Comparison of ENCODE assay signal across 17 mouse cellular contexts in the genomic region with DNA sequence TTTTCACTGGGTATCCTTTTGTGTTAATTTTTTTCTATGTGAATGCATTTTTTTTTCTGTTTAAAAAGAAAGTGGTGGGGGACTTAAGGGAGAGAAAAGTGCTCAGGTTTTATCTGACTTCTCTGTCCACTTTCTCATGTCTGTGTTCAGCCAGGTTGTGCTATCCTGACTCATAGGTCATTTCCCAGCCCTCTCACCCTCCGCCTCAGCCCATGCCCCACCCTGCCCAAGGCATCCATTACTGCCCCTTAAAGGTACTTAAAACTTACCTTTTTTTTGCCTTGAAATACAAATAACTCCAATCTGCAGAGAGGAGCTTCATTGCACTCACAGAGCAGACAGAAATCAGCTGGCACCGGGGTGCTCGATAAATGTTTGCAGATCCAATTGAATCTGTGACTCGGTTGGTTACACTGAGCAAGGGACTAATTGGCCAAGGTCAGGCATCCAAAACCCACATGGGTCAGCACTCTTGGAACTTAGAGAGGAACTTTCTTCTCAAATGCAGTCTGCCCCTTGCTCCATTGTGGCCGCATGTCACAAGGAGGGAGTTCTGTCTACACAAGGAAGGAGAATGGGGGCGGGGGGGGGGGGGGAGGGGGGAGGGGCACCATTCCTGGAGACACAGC. TPM values are rescaled to one million over a fixed set of nuclear protein-coding genes. Genes with fewer than 3 reads are reported as not detected.
A peak's percentile ranks its signal among the peaks of the same experiment; 100 is the strongest.
DNase-seq lines count a peak whose midpoint lies in the region; ATAC-seq and TF ChIP-seq lines count a peak whose summit lies in the region.
"Had no signal": no experiment of that assay in that cellular context is flagged by ENCODE, and none has a peak within 500 bp of the region (broad histone marks: within the 10 kb centered on the region; RNA-seq: fewer than 3 reads in every experiment).

No protein-coding gene starts in this region.

- peak overlapping the region; percentile 69 for H3K27ac ChIP-seq in heart, embryonic 13.5 days (replicated peaks)
- no peak overlapping the region for H3K27ac ChIP-seq in lung, embryonic 15.5 days
- no peak overlapping the region for H3K27ac ChIP-seq in stomach, embryonic 16.5 days (ENCODE audit: low read length)
- no peak overlapping the region for H3K27ac ChIP-seq in stomach, postnatal 0 days (replicated peaks)
- H3K27ac ChIP-seq: embryonic facial prominence, embryonic 10.5 days; hindbrain, embryonic 13.5 days; kidney, embryonic 15.5 days; limb, embryonic 13.5 days; liver, embryonic 13.5 days had no signal

- H3K4me3 ChIP-seq in heart, embryonic 13.5 days = peak overlapping the region; percentile 11; the same call in 1 of the 2 replicates
- no peak overlapping the region for H3K4me3 ChIP-seq in lung, embryonic 15.5 days
- no peak overlapping the region for H3K4me3 ChIP-seq in stomach, embryonic 16.5 days (replicated peaks; ENCODE audit: low read length)
- H3K4me3 ChIP-seq in stomach, postnatal 0 days (ENCODE audit: low read depth, low read length) = no peak overlapping the region
- H3K4me3 ChIP-seq: embryonic facial prominence, embryonic 10.5 days; hindbrain, embryonic 13.5 days; kidney, embryonic 15.5 days; limb, embryonic 13.5 days; liver, embryonic 13.5 days had no signal

- no peaks in the 10 kb centered on the region for H3K9me3 ChIP-seq in heart, embryonic 13.5 days
- H3K9me3 ChIP-seq in lung, embryonic 15.5 days = no peaks in the 10 kb centered on the region
- H3K9me3 ChIP-seq in stomach, embryonic 16.5 days (replicated peaks; ENCODE audit: control insufficient read depth, low read length) = no peaks in the 10 kb centered on the region
- no peaks in the 10 kb centered on the region for H3K9me3 ChIP-seq in stomach, postnatal 0 days (ENCODE audit: control insufficient read depth, low read length)
- H3K9me3 ChIP-seq: embryonic facial prominence, embryonic 10.5 days; hindbrain, embryonic 13.5 days; kidney, embryonic 15.5 days; limb, embryonic 13.5 days; liver, embryonic 13.5 days had no signal

- peak overlapping the region; percentile 50 for H3K4me2 ChIP-seq in heart, embryonic 13.5 days
- H3K4me2 ChIP-seq in lung, embryonic 15.5 days = peak overlapping the region; percentile 22; the same call in 1 of the 2 replicates
- H3K4me2 ChIP-seq in stomach, embryonic 16.5 days (ENCODE audit: low read depth, low read length) = 0 out of 2 replicates have a peak overlapping the region, but pooled peaks have one; percentile 10
- no peak overlapping the region for H3K4me2 ChIP-seq in stomach, postnatal 0 days (replicated peaks; ENCODE audit: low read depth)
- H3K4me2 ChIP-seq: hindbrain, embryonic 13.5 days; kidney, embryonic 15.5 days; limb, embryonic 13.5 days; liver, embryonic 13.5 days; lung, embryonic 14.5 days had no signal

- H3K4me1 ChIP-seq in heart, embryonic 13.5 days = peaks cover 32% of the 10 kb centered on the region
- H3K4me1 ChIP-seq in lung, embryonic 15.5 days = peaks cover 15% of the 10 kb centered on the region
- H3K4me1 ChIP-seq in stomach, embryonic 16.5 days (ENCODE audit: control insufficient read depth, insufficient read depth, low read length) = peaks cover 15% of the 10 kb centered on the region
- H3K4me1 ChIP-seq in stomach, postnatal 0 days (replicated peaks; ENCODE audit: control insufficient read depth, insufficient read depth) = no peaks in the 10 kb centered on the region; the same call in 1 of the 2 replicates
- H3K4me1 ChIP-seq: limb, embryonic 13.5 days had no signal

- no peaks in the 10 kb centered on the region for H3K36me3 ChIP-seq in heart, embryonic 13.5 days
- H3K36me3 ChIP-seq in lung, embryonic 15.5 days = no peaks in the 10 kb centered on the region
- no peaks in the 10 kb centered on the region for H3K36me3 ChIP-seq in stomach, embryonic 16.5 days (ENCODE audit: control insufficient read depth, insufficient read depth, low read length)
- no peaks in the 10 kb centered on the region for H3K36me3 ChIP-seq in stomach, postnatal 0 days (ENCODE audit: control insufficient read depth, insufficient read depth, low read length)
- H3K36me3 ChIP-seq: embryonic facial prominence, embryonic 10.5 days; hindbrain, embryonic 13.5 days; kidney, embryonic 15.5 days; limb, embryonic 13.5 days; liver, embryonic 13.5 days had no signal

- WGBS in heart, embryonic 13.5 days = 55% methylated on average over 4 of the region's 6 CpGs
- WGBS in lung, embryonic 15.5 days = 33% methylated on average over 5 of the region's 6 CpGs
- WGBS in stomach, embryonic 16.5 days = 38% methylated on average over 5 of the region's 6 CpGs
- WGBS in stomach, postnatal 0 days = 39% methylated on average over 4 of the region's 6 CpGs

- TF ChIP-seq CTCF in stomach, postnatal 0 days (IDR thresholded peaks at IDR 0.05; ENCODE audit: low read depth) = no peak

- peak overlapping the region; percentile 63 for H3K9ac ChIP-seq in heart, embryonic 13.5 days
- H3K9ac ChIP-seq in lung, embryonic 15.5 days = no peak overlapping the region
- H3K9ac ChIP-seq in stomach, embryonic 16.5 days (ENCODE audit: low read length) = no peak overlapping the region
- no peak overlapping the region for H3K9ac ChIP-seq in stomach, postnatal 0 days (ENCODE audit: low read length)
- H3K9ac ChIP-seq: hindbrain, embryonic 13.5 days; kidney, embryonic 15.5 days; limb, embryonic 13.5 days; liver, embryonic 13.5 days; lung, embryonic 14.5 days had no signal

- TF ChIP-seq EP300 in stomach, postnatal 0 days (optimal IDR thresholded peaks at IDR 0.05) = no peak

- peaks cover 8% of the 10 kb centered on the region for H3K27me3 ChIP-seq in heart, embryonic 13.5 days (replicated peaks)
- no peaks in the 10 kb centered on the region for H3K27me3 ChIP-seq in lung, embryonic 15.5 days
- no peaks in the 10 kb centered on the region for H3K27me3 ChIP-seq in stomach, embryonic 16.5 days (ENCODE audit: control insufficient read depth, insufficient read depth, low read length)
- no peaks in the 10 kb centered on the region for H3K27me3 ChIP-seq in stomach, postnatal 0 days (ENCODE audit: control insufficient read depth, insufficient read depth, low read length)
- H3K27me3 ChIP-seq: kidney, embryonic 15.5 days; limb, embryonic 13.5 days had no signal

- peak; percentile 37 to 41 for DNase-seq in adrenal gland, postnatal 36 days
- no peak for DNase-seq in adrenal gland, postnatal 25 days
- DNase-seq in heart, postnatal 14 days = no peak
- DNase-seq in lung, postnatal 10 days = no peak
- DNase-seq in stomach, postnatal 0 days (ENCODE audit: low spot score) = no peak
- DNase-seq: cerebellum, adult 11-12 months; kidney, adult 11 months; liver, embryonic 13.5 days; thymus, postnatal 14 days had no signal

- intact Hi-C loops in heart, postnatal 14 days (cut with DNase I) = no loop called here

- ATAC-seq in heart, embryonic 13.5 days (ENCODE audit: extremely low read depth, insufficient number of reproducible peaks, low FRiP score, low TSS enrichment) = no peak
- ATAC-seq in lung, embryonic 15.5 days (ENCODE audit: borderline replicate concordance, extremely low read depth, low FRiP score, low TSS enrichment) = peak; percentile 52
- no peak for ATAC-seq in stomach, embryonic 16.5 days (ENCODE audit: insufficient read depth, low FRiP score)
- ATAC-seq in stomach, postnatal 0 days (ENCODE audit: low FRiP score, low TSS enrichment) = no peak

RNA-seq across cellular contexts. Expression of a gene that starts 27.0 kb away (rescaled TPM):
- 10 to 100 TPM; 37.3 to 53.0 TPM for total RNA-seq in adrenal gland, postnatal 36 days (2021)
- total RNA-seq in adrenal gland, postnatal 25 days (2021) = 37.8 and 42.2 TPM in 2 replicates
- 10.2 and 12.4 TPM in 2 replicates for polyA plus RNA-seq in heart, embryonic 13.5 days (2015; fragmentation: Nextera tagmentation; extraction: Ambion mirVana)
- total RNA-seq in heart, postnatal 14 days (2021) = 10 to 100 TPM; 10.6 to 13.2 TPM
- 1.8 and 3.3 TPM in 2 replicates for polyA plus RNA-seq in lung, embryonic 15.5 days (2015; fragmentation: Nextera tagmentation; extraction: Ambion mirVana)
- 1.3 and 1.4 TPM in 2 replicates for polyA plus RNA-seq in stomach, embryonic 16.5 days (2015; fragmentation: Nextera tagmentation; extraction: Ambion mirVana)
- polyA plus RNA-seq in stomach, postnatal 0 days (2015; fragmentation: Nextera tagmentation; extraction: Ambion mirVana) = 2.1 and 2.9 TPM in 2 replicates

RNA-seq across cellular contexts. Expression of a gene that starts 29.6 kb away (rescaled TPM):
- 10 to 100 TPM; 29.8 to 30.6 TPM for total RNA-seq in adrenal gland, postnatal 36 days (2021)
- total RNA-seq in adrenal gland, postnatal 25 days (2021) = 29.2 and 34.4 TPM in 2 replicates
- 19.3 and 21.3 TPM in 2 replicates for polyA plus RNA-seq in heart, embryonic 13.5 days (2015; fragmentation: Nextera tagmentation; extraction: Ambion mirVana)
- total RNA-seq in heart, postnatal 14 days (2021) = 1 to 10 TPM; 9.9 TPM
- 20.4 and 21.0 TPM in 2 replicates for polyA plus RNA-seq in lung, embryonic 15.5 days (2015; fragmentation: Nextera tagmentation; extraction: Ambion mirVana)
- 20.6 and 20.7 TPM in 2 replicates for polyA plus RNA-seq in stomach, embryonic 16.5 days (2015; fragmentation: Nextera tagmentation; extraction: Ambion mirVana)
- 15.2 and 15.8 TPM in 2 replicates for polyA plus RNA-seq in stomach, postnatal 0 days (2015; fragmentation: Nextera tagmentation; extraction: Ambion mirVana)

RNA-seq across cellular contexts. Expression of a gene that starts 42.0 kb away (rescaled TPM):
- total RNA-seq in adrenal gland, postnatal 36 days (2021) = 10 to 100 TPM; 20.7 to 22.4 TPM
- 22.4 and 23.9 TPM in 2 replicates for total RNA-seq in adrenal gland, postnatal 25 days (2021)
- polyA plus RNA-seq in heart, embryonic 13.5 days (2015; fragmentation: Nextera tagmentation; extraction: Ambion mirVana) = 15.2 and 16.4 TPM in 2 replicates
- 1 to 10 TPM; 7.1 TPM for total RNA-seq in heart, postnatal 14 days (2021)
- 25.5 and 26.2 TPM in 2 replicates for polyA plus RNA-seq in lung, embryonic 15.5 days (2015; fragmentation: Nextera tagmentation; extraction: Ambion mirVana)
- 19.4 and 23.2 TPM in 2 replicates for polyA plus RNA-seq in stomach, embryonic 16.5 days (2015; fragmentation: Nextera tagmentation; extraction: Ambion mirVana)
- polyA plus RNA-seq in stomach, postnatal 0 days (2015; fragmentation: Nextera tagmentation; extraction: Ambion mirVana) = 19.3 and 20.2 TPM in 2 replicates

RNA-seq across cellular contexts. Expression of a gene that starts 51.3 kb away (rescaled TPM):
- 1 to 10 TPM; 8.3 to 9.0 TPM for total RNA-seq in adrenal gland, postnatal 36 days (2021)
- total RNA-seq in adrenal gland, postnatal 25 days (2021) = 7.3 and 9.9 TPM in 2 replicates
- polyA plus RNA-seq in heart, embryonic 13.5 days (2015; fragmentation: Nextera tagmentation; extraction: Ambion mirVana) = 9.4 and 9.5 TPM in 2 replicates
- total RNA-seq in heart, postnatal 14 days (2021) = 10 to 100 TPM; 22.7 to 26.3 TPM
- polyA plus RNA-seq in lung, embryonic 15.5 days (2015; fragmentation: Nextera tagmentation; extraction: Ambion mirVana) = 20.1 and 21.7 TPM in 2 replicates
- polyA plus RNA-seq in stomach, embryonic 16.5 days (2015; fragmentation: Nextera tagmentation; extraction: Ambion mirVana) = 5.1 and 5.9 TPM in 2 replicates
- 6.6 and 8.2 TPM in 2 replicates for polyA plus RNA-seq in stomach, postnatal 0 days (2015; fragmentation: Nextera tagmentation; extraction: Ambion mirVana)

Comparison
In these comparisons a context has a peak if more than half of its experiments do, and no peak if none do; other contexts are left out.
1. DNase-seq: peak in adrenal gland, postnatal 36 days (2 of 2); none in adrenal gland, postnatal 25 days (single experiment), heart, postnatal 14 days (0 of 2), lung, postnatal 10 days (single experiment) and stomach, postnatal 0 days (single experiment).